Mouse (Mus musculus): ENCODE measurements around the gene Ctdsp1. TPM values are rescaled to one million over a fixed set of nuclear protein-coding genes. Genes with fewer than 3 reads are reported as not detected.
A peak's percentile ranks its signal among the peaks of the same experiment; 100 is the strongest.

Ctdsp1 gene
- polyA plus RNA-seq, 1 experiment from 2014 or later: 21.4 TPM

GRCm38 (mm10) chr1:74437702-74438427 lies 46.6 kb downstream of the Ctdsp1 start:
- Histone ChIP-seq H3K4me2 (replicated peaks) (no peak overlapping the region), H3K4me1 (no peaks in the 10 kb centered on the region), H3K9me3 (no peaks in the 10 kb centered on the region), H3K9ac (replicated peaks) (no peak overlapping the region), H3K4me3 (no peak overlapping the region), H3K36me3 (peaks cover 50% of the 10 kb centered on the region), H3K27me3 (no peaks in the 10 kb centered on the region), H3K27ac (replicated peaks) (no peak overlapping the region)
- ATAC-seq (replicated peaks): no peak
- WGBS: 81% methylated on average over 8 of the region's 8 CpGs

GRCm38 (mm10) chr1:74439166-74439876 lies 48.0 kb downstream of the Ctdsp1 start:
- WGBS: 90% methylated on average over 19 of the region's 19 CpGs

GRCm38 (mm10) chr1:74444538-74444937 lies 53.2 kb downstream of the Ctdsp1 start:
- H3K36me3 ChIP-seq: peaks cover 48% of the 10 kb centered on the region
- H3K4me1 ChIP-seq: no peaks in the 10 kb centered on the region
- no peaks in the 10 kb centered on the region for H3K27me3 ChIP-seq
- no peak overlapping the region for H3K9ac ChIP-seq (replicated peaks)
- H3K4me2 ChIP-seq (replicated peaks): no peak overlapping the region
- WGBS: 87% methylated on average over 2 of the region's 2 CpGs
- no peak for ATAC-seq (replicated peaks)
- H3K4me3 ChIP-seq: no peak overlapping the region
- no peaks in the 10 kb centered on the region for H3K9me3 ChIP-seq
- H3K27ac ChIP-seq (replicated peaks): no peak overlapping the region

More at GRCm38 (mm10) chr1:74439166-74439876, 48.0 kb downstream of the Ctdsp1 start:
- no peak for ATAC-seq (replicated peaks)
- Histone ChIP-seq H3K36me3 (peaks cover 50% of the 10 kb centered on the region), H3K9ac (replicated peaks) (no peak overlapping the region), H3K4me2 (replicated peaks) (no peak overlapping the region), H3K27ac (replicated peaks) (no peak overlapping the region), H3K9me3 (no peaks in the 10 kb centered on the region), H3K4me1 (no peaks in the 10 kb centered on the region), H3K27me3 (no peaks in the 10 kb centered on the region), H3K4me3 (no peak overlapping the region)

MicroRNAs within 50 kb of the gene (microRNA counts, 519-probe panel; counts per million panel counts)
- 3,063 counts per million, percentile 74 among the panel's probes with 10 or more counts for microRNA mmu-miR-26b

Small RNA genes lying within 50 kb of the gene (microRNA-seq; reads per million reads assigned to microRNA genes)
- 13,082 reads per million, percentile 97 among the genes with 10 or more reads in this experiment for gene Mir26b

Other genes starting within 250 kb of the Ctdsp1 start
- 0.13 TPM in 2 replicates for gene Cxcr2, start 237.5 kb upstream of the Ctdsp1 start, polyA plus RNA-seq (2015; fragmentation: Nextera tagmentation; extraction: Ambion mirVana)
- not detected in 2 replicates for gene Cxcr1, start 196.9 kb upstream of the Ctdsp1 start, polyA plus RNA-seq (2015; fragmentation: Nextera tagmentation; extraction: Ambion mirVana)
- 403 and 418 TPM in 2 replicates for gene Arpc2, start 155.4 kb upstream of the Ctdsp1 start, polyA plus RNA-seq (2015; fragmentation: Nextera tagmentation; extraction: Ambion mirVana)
- 0.34 TPM in 1 of 2 replicates, not detected in the other for gene Gpbar1, start 113.0 kb upstream of the Ctdsp1 start, polyA plus RNA-seq (2015; fragmentation: Nextera tagmentation; extraction: Ambion mirVana)
- 211 and 214 TPM in 2 replicates for gene Aamp, start 106.8 kb upstream of the Ctdsp1 start, polyA plus RNA-seq (2015; fragmentation: Nextera tagmentation; extraction: Ambion mirVana)
- 99.2 and 104 TPM in 2 replicates for gene Pnkd, start 106.6 kb upstream of the Ctdsp1 start, polyA plus RNA-seq (2015; fragmentation: Nextera tagmentation; extraction: Ambion mirVana)
- gene Tmbim1, start 85.9 kb upstream of the Ctdsp1 start, polyA plus RNA-seq (2015; fragmentation: Nextera tagmentation; extraction: Ambion mirVana): 5.4 and 6.8 TPM in 2 replicates
- gene Catip, start 29.4 kb upstream of the Ctdsp1 start, polyA plus RNA-seq (2015; fragmentation: Nextera tagmentation; extraction: Ambion mirVana): 0.38 and 1.2 TPM in 2 replicates
- 1.9 and 3.2 TPM in 2 replicates for gene Slc11a1, start 16.3 kb upstream of the Ctdsp1 start, polyA plus RNA-seq (2015; fragmentation: Nextera tagmentation; extraction: Ambion mirVana)
- gene Vil1, start 17.9 kb downstream of the Ctdsp1 start, polyA plus RNA-seq (2015; fragmentation: Nextera tagmentation; extraction: Ambion mirVana): 0.27 and 0.29 TPM in 2 replicates
- gene Cnot9, start 114.5 kb downstream of the Ctdsp1 start, polyA plus RNA-seq (2015; fragmentation: Nextera tagmentation; extraction: Ambion mirVana): 53.8 and 56.2 TPM in 2 replicates
- 3.4 and 5.3 TPM in 2 replicates for gene Plcd4, start 151.4 kb downstream of the Ctdsp1 start, polyA plus RNA-seq (2015; fragmentation: Nextera tagmentation; extraction: Ambion mirVana)
- gene Usp37, start 152.8 kb downstream of the Ctdsp1 start, polyA plus RNA-seq (2015; fragmentation: Nextera tagmentation; extraction: Ambion mirVana): 32.2 and 33.0 TPM in 2 replicates
- gene Zfp142, start 196.7 kb downstream of the Ctdsp1 start, polyA plus RNA-seq (2015; fragmentation: Nextera tagmentation; extraction: Ambion mirVana): 8.9 and 9.6 TPM in 2 replicates
- gene Bcs1l, start 196.8 kb downstream of the Ctdsp1 start, polyA plus RNA-seq (2015; fragmentation: Nextera tagmentation; extraction: Ambion mirVana): 27.6 and 27.9 TPM in 2 replicates
- gene Rnf25, start 209.9 kb downstream of the Ctdsp1 start, polyA plus RNA-seq (2015; fragmentation: Nextera tagmentation; extraction: Ambion mirVana): 41.8 and 46.0 TPM in 2 replicates
- 25.7 and 27.9 TPM in 2 replicates for gene Stk36, start 209.9 kb downstream of the Ctdsp1 start, polyA plus RNA-seq (2015; fragmentation: Nextera tagmentation; extraction: Ambion mirVana)

All from forebrain, embryonic 15.5 days (tissue).